Mouse (Mus musculus): ENCODE data around the gene Fpr1. TPM values are rescaled to one million over a fixed set of nuclear protein-coding genes. Genes with fewer than 3 reads are reported as not detected.
"Not testable (repeated sequence)": the region's sequence is repeated elsewhere in the genome, so short reads cannot be mapped to it uniquely, and the experiment has no call there.

Fpr1 gene
- polyA plus RNA-seq (2014; fragmentation: Nextera tagmentation; extraction: Ambion mirVana): 0.15 and 0.21 TPM in 2 replicates

GRCm38 (mm10) chr17:17883840-17884239 is at the start of gene Fpr1:
TSS of gene Fpr1 (minus strand) at chr17:17883940.
- Histone ChIP-seq H3K27me3 (ENCODE audit: control insufficient read depth, insufficient read depth, low read length) (no peaks in the 10 kb centered on the region), H3K36me3 (ENCODE audit: control insufficient read depth, insufficient read depth, low read length) (no peaks in the 10 kb centered on the region), H3K9ac (replicated peaks; ENCODE audit: low read depth, low read length) (no peak within 1 kb of the TSS), H3K9me3 (ENCODE audit: control insufficient read depth, low read length) (no peaks in the 10 kb centered on the region), H3K27ac (ENCODE audit: low read depth, low read length) (no peak within 1 kb of the TSS), H3K4me1 (ENCODE audit: control insufficient read depth, insufficient read depth, low read length) (no peaks in the 10 kb centered on the region), H3K4me2 (ENCODE audit: low read depth, low read length) (no peak within 1 kb of the TSS), H3K4me3 (ENCODE audit: low read depth, low read length) (no peak within 1 kb of the TSS)
- 79% methylated on average over 1 of the region's 1 CpGs for WGBS
- ATAC-seq (ENCODE audit: low read depth): no peak

GRCm38 (mm10) chr17:17917782-17918181 is 34.0 kb upstream of the Fpr1 start:
- Histone ChIP-seq H3K4me3 (ENCODE audit: low read depth, low read length) (no peak overlapping the region), H3K27ac (ENCODE audit: low read depth, low read length) (no peak overlapping the region), H3K4me1 (ENCODE audit: control insufficient read depth, insufficient read depth, low read length) (no peaks in the 10 kb centered on the region), H3K9me3 (ENCODE audit: control insufficient read depth, low read length) (no peaks in the 10 kb centered on the region), H3K36me3 (ENCODE audit: control insufficient read depth, insufficient read depth, low read length) (no peaks in the 10 kb centered on the region), H3K4me2 (ENCODE audit: low read depth, low read length) (no peak overlapping the region), H3K9ac (replicated peaks; ENCODE audit: low read depth, low read length) (no peak overlapping the region), H3K27me3 (ENCODE audit: control insufficient read depth, insufficient read depth, low read length) (no peaks in the 10 kb centered on the region)
- no peak for ATAC-seq (ENCODE audit: low read depth)

GRCm38 (mm10) chr17:17917376-17917775 is 33.6 kb upstream of the Fpr1 start:
- 88% methylated on average over 1 of the region's 1 CpGs for WGBS
- H3K27ac ChIP-seq (ENCODE audit: low read depth, low read length): no peak overlapping the region
- no peak overlapping the region for H3K4me3 ChIP-seq (ENCODE audit: low read depth, low read length)
- H3K4me1 ChIP-seq (ENCODE audit: control insufficient read depth, insufficient read depth, low read length): no peaks in the 10 kb centered on the region
- no peak overlapping the region for H3K9ac ChIP-seq (replicated peaks; ENCODE audit: low read depth, low read length)
- no peaks in the 10 kb centered on the region for H3K36me3 ChIP-seq (ENCODE audit: control insufficient read depth, insufficient read depth, low read length)
- H3K4me2 ChIP-seq (ENCODE audit: low read depth, low read length): no peak overlapping the region
- no peak for ATAC-seq (ENCODE audit: low read depth)
- no peaks in the 10 kb centered on the region for H3K27me3 ChIP-seq (ENCODE audit: control insufficient read depth, insufficient read depth, low read length)
- no peaks in the 10 kb centered on the region for H3K9me3 ChIP-seq (ENCODE audit: control insufficient read depth, low read length)

- not testable (repeated sequence) for H3K27me3 ChIP-seq (ENCODE audit: control insufficient read depth, insufficient read depth, low read length); H3K27ac ChIP-seq (ENCODE audit: low read depth, low read length); H3K4me3 ChIP-seq (ENCODE audit: low read depth, low read length); H3K4me1 ChIP-seq (ENCODE audit: control insufficient read depth, insufficient read depth, low read length); H3K9ac ChIP-seq (replicated peaks; ENCODE audit: low read depth, low read length); ATAC-seq (ENCODE audit: low read depth); H3K9me3 ChIP-seq (ENCODE audit: control insufficient read depth, low read length); H3K4me2 ChIP-seq (ENCODE audit: low read depth, low read length); H3K36me3 ChIP-seq (ENCODE audit: control insufficient read depth, insufficient read depth, low read length)
- WGBS: 90% methylated on average over 8 of the region's 8 CpGs
Observed at GRCm38 (mm10) chr17:17912618-17913017, 28.9 kb upstream of the Fpr1 start.

GRCm38 (mm10) chr17:17909636-17910421 is 26.1 kb upstream of the Fpr1 start:
- Histone ChIP-seq H3K4me2 (ENCODE audit: low read depth, low read length) (peak overlapping the region; percentile 62), H3K27ac (ENCODE audit: low read depth, low read length) (peak overlapping the region; percentile 73), H3K9ac (replicated peaks; ENCODE audit: low read depth, low read length) (peak overlapping the region; percentile 67), H3K4me3 (ENCODE audit: low read depth, low read length) (peak overlapping the region; percentile 44), H3K36me3 (ENCODE audit: control insufficient read depth, insufficient read depth, low read length) (no peaks in the 10 kb centered on the region), H3K9me3 (ENCODE audit: control insufficient read depth, low read length) (no peaks in the 10 kb centered on the region), H3K4me1 (ENCODE audit: control insufficient read depth, insufficient read depth, low read length) (no peaks in the 10 kb centered on the region), H3K27me3 (ENCODE audit: control insufficient read depth, insufficient read depth, low read length) (no peaks in the 10 kb centered on the region)
- WGBS: 16% methylated on average over 51 of the region's 51 CpGs
- ATAC-seq (ENCODE audit: low read depth): peak; percentile 100

DNA sequence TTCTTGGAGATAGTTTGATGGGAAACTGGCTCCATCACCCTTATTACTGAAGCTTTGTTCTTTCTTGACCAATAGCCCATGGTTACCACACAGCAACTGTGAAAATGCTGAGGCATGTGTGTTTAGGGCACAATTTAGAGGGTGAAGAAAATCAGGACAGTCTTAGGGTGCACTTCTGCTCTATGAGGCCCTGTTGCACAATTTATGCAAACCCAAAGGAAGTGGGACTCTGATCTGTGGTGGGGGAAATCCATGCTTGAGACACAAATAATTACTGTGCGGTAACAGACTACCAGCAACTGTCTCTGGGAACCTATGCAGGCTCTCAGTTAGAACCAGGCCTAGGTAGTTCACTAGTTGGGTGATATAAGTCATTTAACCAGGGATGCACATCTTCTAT is 17.0 kb upstream of the Fpr1 start:
- no peaks in the 10 kb centered on the region for H3K4me1 ChIP-seq (ENCODE audit: control insufficient read depth, insufficient read depth, low read length)
- no peak for ATAC-seq (ENCODE audit: low read depth)
- WGBS: 93% methylated on average over 1 of the region's 1 CpGs
- no peak overlapping the region for H3K4me2 ChIP-seq (ENCODE audit: low read depth, low read length)
- H3K9ac ChIP-seq (replicated peaks; ENCODE audit: low read depth, low read length): no peak overlapping the region
- no peaks in the 10 kb centered on the region; the same call in 1 of the 2 replicates for H3K27me3 ChIP-seq (ENCODE audit: control insufficient read depth, insufficient read depth, low read length)
- H3K4me3 ChIP-seq (ENCODE audit: low read depth, low read length): no peak overlapping the region
- no peak overlapping the region for H3K27ac ChIP-seq (ENCODE audit: low read depth, low read length)
- H3K36me3 ChIP-seq (ENCODE audit: control insufficient read depth, insufficient read depth, low read length): no peaks in the 10 kb centered on the region
- no peaks in the 10 kb centered on the region for H3K9me3 ChIP-seq (ENCODE audit: control insufficient read depth, low read length)

- Histone ChIP-seq H3K36me3 (ENCODE audit: control insufficient read depth, insufficient read depth, low read length) (no peaks in the 10 kb centered on the region), H3K9me3 (ENCODE audit: control insufficient read depth, low read length) (no peaks in the 10 kb centered on the region), H3K4me1 (ENCODE audit: control insufficient read depth, insufficient read depth, low read length) (no peaks in the 10 kb centered on the region), H3K4me2 (ENCODE audit: low read depth, low read length) (no peak overlapping the region), H3K4me3 (ENCODE audit: low read depth, low read length) (no peak overlapping the region), H3K27ac (ENCODE audit: low read depth, low read length) (no peak overlapping the region), H3K9ac (replicated peaks; ENCODE audit: low read depth, low read length) (no peak overlapping the region), H3K27me3 (ENCODE audit: control insufficient read depth, insufficient read depth, low read length) (no peaks in the 10 kb centered on the region; the same call in 1 of the 2 replicates)
- ATAC-seq (ENCODE audit: low read depth): peak; percentile 70; the same call in 1 of the 2 replicates
- 83% methylated on average over 2 of the region's 2 CpGs for WGBS
Observed at GRCm38 (mm10) chr17:17899268-17899667, 15.5 kb upstream of the Fpr1 start.

- Histone ChIP-seq H3K4me1 (ENCODE audit: control insufficient read depth, insufficient read depth, low read length) (no peaks in the 10 kb centered on the region), H3K9ac (replicated peaks; ENCODE audit: low read depth, low read length) (no peak overlapping the region), H3K4me2 (ENCODE audit: low read depth, low read length) (no peak overlapping the region), H3K36me3 (ENCODE audit: control insufficient read depth, insufficient read depth, low read length) (no peaks in the 10 kb centered on the region), H3K27ac (ENCODE audit: low read depth, low read length) (no peak overlapping the region), H3K27me3 (ENCODE audit: control insufficient read depth, insufficient read depth, low read length) (no peaks in the 10 kb centered on the region; the same call in 1 of the 2 replicates), H3K4me3 (ENCODE audit: low read depth, low read length) (no peak overlapping the region), H3K9me3 (ENCODE audit: control insufficient read depth, low read length) (no peaks in the 10 kb centered on the region)
- 1% methylated on average over 4 of the region's 4 CpGs for WGBS
- ATAC-seq (ENCODE audit: low read depth): no peak
Observed at GRCm38 (mm10) chr17:17896039-17896438, 12.3 kb upstream of the Fpr1 start.

DNA sequence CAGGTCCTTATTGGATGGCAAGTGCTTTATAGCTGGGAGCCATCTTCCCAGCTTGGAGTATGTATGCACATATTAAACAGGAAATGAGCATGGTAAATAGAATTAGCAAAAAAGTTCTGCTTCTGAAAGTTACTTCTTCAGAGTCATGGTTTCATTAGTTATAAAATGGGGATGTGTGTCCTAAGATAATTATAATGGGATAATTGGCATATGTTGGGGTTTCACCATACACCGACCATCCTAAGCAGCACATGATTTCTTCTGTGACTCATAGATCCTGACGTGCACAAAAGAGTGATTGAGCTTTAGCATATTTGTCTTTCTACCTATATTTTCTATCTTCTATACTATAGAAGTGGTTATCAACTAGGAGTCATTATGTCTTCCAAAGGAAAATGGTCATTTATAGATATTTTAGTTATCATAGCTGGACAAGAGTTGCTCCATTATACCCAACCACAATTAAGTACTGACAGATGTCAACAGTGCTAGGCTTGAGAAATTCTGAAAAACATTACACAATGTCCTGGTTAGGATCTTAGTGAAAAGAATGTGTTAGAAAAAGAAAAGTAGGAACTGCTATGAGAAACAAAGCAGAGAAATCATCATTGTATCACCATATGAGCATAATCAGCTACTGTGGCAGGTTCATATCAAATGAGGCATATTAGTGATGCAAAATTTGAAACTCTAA is 6.1 kb upstream of the Fpr1 start:
- no peak overlapping the region for H3K4me2 ChIP-seq (ENCODE audit: low read depth, low read length)
- no peaks in the 10 kb centered on the region for H3K36me3 ChIP-seq (ENCODE audit: control insufficient read depth, insufficient read depth, low read length)
- WGBS: 93% methylated on average over 2 of the region's 2 CpGs
- no peak overlapping the region for H3K27ac ChIP-seq (ENCODE audit: low read depth, low read length)
- H3K9ac ChIP-seq (replicated peaks; ENCODE audit: low read depth, low read length): no peak overlapping the region
- H3K9me3 ChIP-seq (ENCODE audit: control insufficient read depth, low read length): no peaks in the 10 kb centered on the region
- no peaks in the 10 kb centered on the region for H3K4me1 ChIP-seq (ENCODE audit: control insufficient read depth, insufficient read depth, low read length)
- no peaks in the 10 kb centered on the region for H3K27me3 ChIP-seq (ENCODE audit: control insufficient read depth, insufficient read depth, low read length)
- ATAC-seq (ENCODE audit: low read depth): no peak
- H3K4me3 ChIP-seq (ENCODE audit: low read depth, low read length): no peak overlapping the region
